Mouse (Mus musculus) embryonic fibroblast, embryonic 13.5 days (primary cell): ENCODE measurements around the gene Olfr298. TPM values are rescaled to one million over a fixed set of nuclear protein-coding genes. Genes with fewer than 3 reads are reported as not detected.

ENCODE experiments used
- H3K27ac ChIP-seq: 2 replicates; pipeline ENCODE4 v1.5.1; 2012; ENCODE audit warnings: low read length, control low read depth, inconsistent platforms; ENCODE audit not compliant: insufficient read depth
- H3K4me1 ChIP-seq: 2 replicates; pipeline ENCODE4 v1.6.1; 2011; ENCODE audit warnings: low read length; ENCODE audit not compliant: control insufficient read depth, insufficient read depth
- H3K4me3 ChIP-seq: 2 replicates; pipeline ENCODE4 v1.5.1; 2011; ENCODE audit warnings: mild to moderate bottlenecking, control low read depth, low read length; ENCODE audit not compliant: insufficient read depth
- CTCF ChIP-seq: IDR thresholded peaks from 2 replicates; pipeline ENCODE4 v1.5.1; 2011; ENCODE audit warnings: mild to moderate bottlenecking, control low read depth, low read length, moderate library complexity, borderline replicate concordance; ENCODE audit not compliant: insufficient read depth
- POLR2A ChIP-seq: IDR thresholded peaks from 2 replicates; pipeline ENCODE4 v1.6.1; 2011; ENCODE audit warnings: low read depth, mild to moderate bottlenecking, control low read depth, low read length, moderate library complexity
- polyA plus RNA-seq: library from polyadenylated mRNA; stranded (reverse); fragments of >200 nt; gene quantifications from 2 replicates; pipeline ENCODE4 v1.2.4, GENCODE M21; 2011; ENCODE audit warnings: low read depth; ENCODE audit not compliant: missing spikeins, insufficient read length

Olfr298 gene
- polyA plus RNA-seq, result not detected in 2 replicates

DNA sequence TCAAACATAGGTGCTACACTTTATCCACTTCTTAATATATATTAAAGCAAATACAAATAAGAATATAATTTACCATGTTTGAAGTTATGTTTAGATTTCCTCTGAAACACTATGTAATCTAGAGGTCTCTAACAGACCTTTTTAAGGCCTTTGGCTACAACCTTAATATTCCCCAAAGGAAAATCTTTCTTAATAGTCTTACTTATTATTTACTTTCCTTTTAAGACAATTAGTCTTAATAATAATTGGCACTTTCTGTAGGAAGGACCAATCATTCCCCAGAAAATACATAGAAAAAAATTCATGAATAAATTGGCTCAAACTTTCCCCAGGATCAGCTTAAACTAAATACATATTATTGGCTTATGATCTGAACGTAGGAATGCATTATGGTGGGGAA is at the start of gene Olfr298:
Gene Olfr298, minus strand, starts transcription at position 101 of the 400 bp plus-strand sequence.
- no peak within 1 kb of the TSS for H3K27ac ChIP-seq
- no peaks in the 10 kb centered on the region for H3K4me1 ChIP-seq
- TF ChIP-seq CTCF, result no peak
- no peak for TF ChIP-seq POLR2A
- H3K4me3 ChIP-seq, result no peak within 1 kb of the TSS

GRCm38 (mm10) chr7:86519668-86520067 is 27.4 kb upstream of the Olfr298 start, which contains the start of gene Olfr297:
Olfr297 (plus strand) TSS chr7:86519968.
- no peak within 1 kb of the TSS for H3K4me3 ChIP-seq
- H3K4me1 ChIP-seq, result no peaks in the 10 kb centered on the region
- H3K27ac ChIP-seq, result no peak within 1 kb of the TSS
- TF ChIP-seq CTCF (no peak), POLR2A (no peak)

- H3K4me1 ChIP-seq, result no peaks in the 10 kb centered on the region
- no peak within 1 kb of the TSS for H3K4me3 ChIP-seq
- TF ChIP-seq POLR2A (no peak), CTCF (no peak)
- no peak within 1 kb of the TSS for H3K27ac ChIP-seq
These were observed 32.7 kb downstream of the Olfr298 start, which contains the start of gene Olfr299 for GRCm38 (mm10) chr7:86459621-86460020. Olfr299 (plus strand) TSS chr7:86459921.

Other genes starting within 250 kb of the Olfr298 start
- not detected in 2 replicates for gene Vmn2r76, start 246.2 kb downstream of the Olfr298 start, polyA plus RNA-seq
- gene Olfr310, start 215.3 kb downstream of the Olfr298 start, polyA plus RNA-seq, result not detected in 2 replicates
- not detected in 2 replicates for gene Olfr309, start 178.8 kb downstream of the Olfr298 start, polyA plus RNA-seq
- gene Olfr308, start 166.9 kb downstream of the Olfr298 start, polyA plus RNA-seq, result not detected in 2 replicates
- not detected in 2 replicates for gene Olfr307, start 154.9 kb downstream of the Olfr298 start, polyA plus RNA-seq
- gene Olfr305, start 125.6 kb downstream of the Olfr298 start, polyA plus RNA-seq, result not detected in 2 replicates
- not detected in 2 replicates for gene Olfr304, start 105.8 kb downstream of the Olfr298 start, polyA plus RNA-seq
- not detected in 2 replicates for gene Olfr303, start 94.7 kb downstream of the Olfr298 start, polyA plus RNA-seq
- gene Olfr301, start 88.6 kb downstream of the Olfr298 start, polyA plus RNA-seq, result not detected in 2 replicates
- gene Olfr299, start 32.6 kb downstream of the Olfr298 start, polyA plus RNA-seq, result not detected in 2 replicates
- gene Olfr297, start 27.5 kb upstream of the Olfr298 start, polyA plus RNA-seq, result not detected in 2 replicates
- not detected in 2 replicates for gene Olfr295, start 91.4 kb upstream of the Olfr298 start, polyA plus RNA-seq
- gene Olfr294, start 124.2 kb upstream of the Olfr298 start, polyA plus RNA-seq, result not detected in 2 replicates
- gene Olfr293, start 156.6 kb upstream of the Olfr298 start, polyA plus RNA-seq, result not detected in 2 replicates
- gene Olfr292, start 195.8 kb upstream of the Olfr298 start, polyA plus RNA-seq, result not detected in 2 replicates